Mouse (Mus musculus): ENCODE data around the gene Nudt21.

GRCm38 (mm10) chr8:94057157-94057854, 20.5 kb upstream of the Nudt21 start:
- TF ChIP-seq CTCF (IDR thresholded peaks at IDR 0.05; ENCODE audit: insufficient read depth, low read depth, low read length) (no peak), POLR2A (IDR thresholded peaks at IDR 0.05; ENCODE audit: insufficient read depth, low read depth, low read length) (no peak)

Data from olfactory bulb, adult 2 months (tissue).